Mouse (Mus musculus): ENCODE data around the gene Kit. TPM values are rescaled to one million over a fixed set of nuclear protein-coding genes. Genes with fewer than 3 reads are reported as not detected.

Kit gene
- polyA plus RNA-seq (2015; fragmentation: Illumina TruSeq; extraction: RNeasy Lipid Tissue Mini Kit (QIAGEN cat#74804); ENCODE audit: insufficient read depth, low replicate concordance) = 34.5 TPM

DNA sequence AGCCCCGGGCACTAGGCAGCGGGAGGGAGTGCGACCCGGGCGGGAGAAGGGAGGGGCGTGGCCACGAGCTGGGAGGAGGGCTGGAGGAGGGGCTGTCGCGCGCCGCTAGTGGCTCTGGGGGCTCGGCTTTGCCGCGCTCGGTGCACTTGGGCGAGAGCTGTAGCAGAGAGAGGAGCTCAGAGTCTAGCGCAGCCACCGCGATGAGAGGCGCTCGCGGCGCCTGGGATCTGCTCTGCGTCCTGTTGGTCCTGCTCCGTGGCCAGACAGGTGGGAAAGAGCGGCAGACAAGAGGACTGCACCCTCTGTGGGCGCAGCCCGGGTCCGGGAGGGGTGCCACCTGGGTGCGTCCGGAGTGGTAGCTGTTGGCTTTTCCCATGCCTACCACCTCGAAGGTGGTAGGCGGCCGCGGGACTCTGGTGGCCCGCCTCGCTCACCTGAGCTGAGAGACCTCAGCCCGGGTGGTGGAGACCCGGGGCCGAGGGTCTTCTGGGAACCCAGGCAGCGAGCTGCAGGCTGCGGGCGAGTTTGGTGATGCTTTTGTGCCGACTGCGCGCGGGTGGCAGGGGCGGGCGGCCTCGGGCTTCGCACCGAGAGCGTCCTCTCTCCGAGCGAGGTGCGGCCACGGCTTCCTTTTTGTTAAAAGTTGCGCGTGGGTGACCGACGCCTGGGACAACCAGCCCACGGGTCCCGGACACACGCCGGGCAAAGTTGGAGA, at the start of gene Kit:
Gene Kit, plus strand, starts transcription at position 65 of the 715 bp plus-strand sequence.

All from spleen, adult 10 weeks (tissue).